Mouse (Mus musculus) heart, embryonic 14.5 days (tissue): ENCODE measurements at regions not wholly inside any gene's neighbourhood (a gene's known extent, or its start where the extent isn't known, plus 50 kb on each side); places are given as distances from the start of the nearest gene placed in this dataset.

Source experiments
- ATAC-seq: fragments of 200-750 bp; cut with Nextera tagmentation; 2 replicates; pipeline ENCODE4 v1.8.0; 2017; ENCODE audit warnings: low read depth, moderate TSS enrichment; ENCODE audit not compliant: insufficient number of reproducible peaks, insufficient read depth, low FRiP score
- H3K27ac ChIP-seq, 2 experiments: fragments of 200-500 bp in 1 of 2; fragments of 300-500 bp in 1 of 2; sonication (generic) in 1 of 2; replicated peaks in 1 of 2; 2 replicates each; pipeline ENCODE4 v1.5.1; 2012 to 2014; ENCODE audit warnings: low read depth in 2 of 2, low read length in 2 of 2, control low read depth in 1 of 2, mild to moderate bottlenecking in 1 of 2, mixed read lengths in 1 of 2; ENCODE audit not compliant: control insufficient read depth in 1 of 2, insufficient read depth in 1 of 2
- H3K27me3 ChIP-seq: fragments of 300-500 bp; sonication (generic); 2 replicates; pipeline ENCODE4 v1.6.1; 2014; ENCODE audit warnings: mild to moderate bottlenecking, low read length, control low read depth; ENCODE audit not compliant: control insufficient read depth, insufficient read depth
- H3K36me3 ChIP-seq: fragments of 300-500 bp; sonication (generic); 2 replicates; pipeline ENCODE4 v1.6.1; 2014; ENCODE audit warnings: mild to moderate bottlenecking, control low read depth, low read length, mixed read lengths; ENCODE audit not compliant: control insufficient read depth, insufficient read depth
- H3K4me1 ChIP-seq, 2 experiments: fragments of 200-500 bp in 1 of 2; fragments of 300-500 bp in 1 of 2; sonication (generic) in 1 of 2; 2 replicates each; pipeline ENCODE4 v1.6.1; 2012 to 2014; ENCODE audit warnings: low read length in 2 of 2, control low read depth in 1 of 2, mixed read lengths in 1 of 2; ENCODE audit not compliant: control insufficient read depth in 2 of 2, insufficient read depth in 2 of 2
- H3K4me2 ChIP-seq: fragments of 300-500 bp; sonication (generic); 2 replicates; pipeline ENCODE4 v1.6.1; 2014; ENCODE audit warnings: mild to moderate bottlenecking, low read length
- H3K4me3 ChIP-seq, 2 experiments: fragments of 200-500 bp in 1 of 2; fragments of 300-500 bp in 1 of 2; sonication (generic) in 1 of 2; 2 replicates each; pipeline ENCODE4 v1.5.1; 2012 to 2014; ENCODE audit warnings: low read length in 2 of 2, mild to moderate bottlenecking in 2 of 2, control low read depth in 1 of 2, low read depth in 1 of 2, moderate library complexity in 1 of 2; ENCODE audit not compliant: control insufficient read depth in 1 of 2, insufficient read depth in 1 of 2
- H3K9ac ChIP-seq: fragments of 300-500 bp; sonication (generic); 2 replicates; pipeline ENCODE4 v1.6.1; 2014; ENCODE audit warnings: mild to moderate bottlenecking, low read length
- H3K9me3 ChIP-seq: fragments of 300-500 bp; sonication (generic); 2 replicates; pipeline ENCODE4 v1.6.1; 2016; ENCODE audit warnings: low read length, control low read depth; ENCODE audit not compliant: control insufficient read depth
- WGBS: fragments of 180-500 bp; shearing (Covaris S2); extraction: QIAGEN DNeasy Blood & Tissue Kit; methylation state at CpG from one replicate; pipeline ENCODE4 v1.1.7; 2014; 5-methylcytosine and 5-hydroxymethylcytosine counted together

DNA sequence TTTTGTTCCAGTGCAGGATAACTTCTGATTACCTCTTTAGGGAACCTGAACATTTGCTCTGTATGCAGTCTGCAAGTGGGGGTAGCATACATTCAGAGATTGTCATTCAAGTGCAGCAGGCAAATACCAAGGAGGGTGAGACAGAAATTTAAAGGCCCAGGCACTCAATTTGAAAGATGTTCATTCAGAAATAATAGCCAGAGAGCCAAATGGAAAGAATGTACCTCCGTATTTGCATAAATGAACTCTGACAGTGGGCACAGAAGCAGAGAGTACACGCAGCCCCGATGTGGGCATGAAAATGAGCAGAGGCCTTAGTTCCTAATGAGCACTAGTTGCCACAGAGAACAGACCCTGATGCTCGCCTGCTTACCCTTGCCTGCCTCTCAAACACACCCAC, 958.8 kb upstream of the Flrt2 start:
- Histone ChIP-seq H3K4me1 (peaks cover 4 to 15% of the 10 kb centered on the region in 2 experiments; a peak in 3 of 4 replicates), H3K4me3 (no peak overlapping the region), H3K4me2 (peak overlapping the region; percentile 50), H3K9me3 (no peaks in the 10 kb centered on the region), H3K36me3 (no peaks in the 10 kb centered on the region), H3K9ac (no peak overlapping the region), H3K27ac (peak overlapping the region; percentile 70 to 76), H3K27me3 (no peaks in the 10 kb centered on the region)
- no peak for ATAC-seq
- 15% methylated on average over 4 of the region's 4 CpGs for WGBS

DNA sequence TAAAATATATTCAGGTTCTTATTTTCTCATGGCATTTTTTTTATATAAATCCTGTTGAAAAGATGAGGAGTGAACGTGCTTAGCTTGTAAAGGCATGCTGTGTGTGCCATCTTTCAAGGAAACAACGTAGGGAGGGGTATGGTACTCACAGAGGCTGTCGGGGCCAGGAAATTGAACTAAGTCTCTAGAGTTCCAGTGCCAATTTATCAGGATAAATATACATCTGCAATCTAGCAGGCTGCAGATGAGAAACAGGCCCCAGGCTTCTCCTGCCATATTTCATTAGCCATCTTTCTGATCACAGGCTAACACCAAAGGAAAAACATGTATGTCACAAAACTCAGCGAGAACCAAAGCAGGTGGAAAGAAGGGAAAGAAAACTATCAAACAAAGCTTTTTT, 954.8 kb upstream of the Flrt2 start:
- Histone ChIP-seq H3K9ac (no peak overlapping the region), H3K27me3 (no peaks in the 10 kb centered on the region), H3K9me3 (no peaks in the 10 kb centered on the region), H3K4me3 (no peak overlapping the region), H3K27ac (no peak overlapping the region), H3K4me2 (no peak overlapping the region), H3K36me3 (no peaks in the 10 kb centered on the region), H3K4me1 (peaks cover 4 to 15% of the 10 kb centered on the region in 2 experiments; a peak in 3 of 4 replicates)
- ATAC-seq: no peak
- 76% methylated on average over 4 of the region's 4 CpGs for WGBS

DNA sequence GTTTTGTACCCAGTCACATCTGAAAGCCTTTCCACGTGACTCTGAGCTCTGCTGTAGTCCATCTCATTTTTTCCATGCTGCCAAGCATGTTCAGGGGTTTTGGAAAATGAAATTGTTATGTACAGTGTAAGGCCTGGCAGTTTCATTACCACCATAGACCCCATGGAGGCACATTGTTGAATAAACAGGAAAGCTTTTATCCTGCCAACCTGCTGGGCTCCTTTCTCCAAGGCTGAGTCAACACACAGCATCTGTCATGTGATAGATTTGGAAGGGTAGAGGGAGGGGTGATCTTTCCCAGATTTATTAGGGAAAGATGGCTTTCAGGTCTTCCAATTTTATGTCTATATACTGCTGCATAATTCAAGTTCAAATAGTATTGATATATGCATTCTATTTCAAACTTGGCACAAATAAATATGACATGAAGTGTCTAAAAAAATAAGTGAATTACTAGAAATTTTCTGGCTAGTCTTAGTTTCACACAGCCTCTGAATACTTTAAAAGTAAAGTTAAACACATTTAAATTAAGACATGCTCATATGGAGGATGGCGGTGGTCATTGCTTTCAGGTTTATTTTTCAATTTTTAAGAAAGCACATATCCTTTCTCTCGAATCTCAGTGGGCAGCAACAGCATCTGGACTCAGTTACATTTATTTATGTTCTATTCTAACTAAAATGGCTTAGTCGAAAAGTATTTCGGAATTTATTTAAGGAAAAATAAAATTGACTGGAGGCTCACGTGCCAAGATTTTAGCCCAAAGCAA, 942.1 kb upstream of the Flrt2 start:
- no peak for ATAC-seq
- 86% methylated on average over 6 of the region's 6 CpGs for WGBS
- H3K27ac ChIP-seq: no peak overlapping the region

DNA sequence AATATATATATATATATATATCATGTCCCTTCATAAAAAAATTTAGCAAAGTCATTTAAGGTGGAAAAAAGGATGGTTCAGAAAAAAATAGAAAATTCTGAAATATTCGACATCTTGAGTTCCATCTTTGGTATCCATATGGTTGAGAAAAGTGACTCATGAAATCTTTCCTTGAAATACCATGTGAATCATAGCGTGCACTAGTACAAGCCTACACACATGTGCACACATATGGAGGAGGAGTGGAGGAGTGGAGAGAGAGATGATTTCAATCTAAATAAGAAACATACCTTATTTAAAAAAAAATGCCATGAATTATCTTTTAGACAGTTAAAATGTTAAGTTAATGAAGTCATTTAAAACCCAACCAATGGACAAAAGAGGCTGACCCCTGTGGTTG, 936.3 kb upstream of the Flrt2 start:
- Histone ChIP-seq H3K27ac (no peak overlapping the region), H3K9ac (no peak overlapping the region), H3K36me3 (no peaks in the 10 kb centered on the region), H3K4me1 (no peaks in the 10 kb centered on the region), H3K9me3 (no peaks in the 10 kb centered on the region), H3K27me3 (no peaks in the 10 kb centered on the region), H3K4me3 (no peak overlapping the region), H3K4me2 (no peak overlapping the region)
- 87% methylated on average over 2 of the region's 2 CpGs for WGBS
- ATAC-seq: no peak

More for the DNA sequence above, 942.1 kb upstream of the Flrt2 start:
- H3K36me3 ChIP-seq: no peaks in the 10 kb centered on the region
- H3K27me3 ChIP-seq: no peaks in the 10 kb centered on the region
- H3K4me3 ChIP-seq: no peak overlapping the region
- H3K9me3 ChIP-seq: no peaks in the 10 kb centered on the region
- H3K4me1 ChIP-seq: no peaks in the 10 kb centered on the region
- H3K4me2 ChIP-seq: no peak overlapping the region
- no peak overlapping the region for H3K9ac ChIP-seq

DNA sequence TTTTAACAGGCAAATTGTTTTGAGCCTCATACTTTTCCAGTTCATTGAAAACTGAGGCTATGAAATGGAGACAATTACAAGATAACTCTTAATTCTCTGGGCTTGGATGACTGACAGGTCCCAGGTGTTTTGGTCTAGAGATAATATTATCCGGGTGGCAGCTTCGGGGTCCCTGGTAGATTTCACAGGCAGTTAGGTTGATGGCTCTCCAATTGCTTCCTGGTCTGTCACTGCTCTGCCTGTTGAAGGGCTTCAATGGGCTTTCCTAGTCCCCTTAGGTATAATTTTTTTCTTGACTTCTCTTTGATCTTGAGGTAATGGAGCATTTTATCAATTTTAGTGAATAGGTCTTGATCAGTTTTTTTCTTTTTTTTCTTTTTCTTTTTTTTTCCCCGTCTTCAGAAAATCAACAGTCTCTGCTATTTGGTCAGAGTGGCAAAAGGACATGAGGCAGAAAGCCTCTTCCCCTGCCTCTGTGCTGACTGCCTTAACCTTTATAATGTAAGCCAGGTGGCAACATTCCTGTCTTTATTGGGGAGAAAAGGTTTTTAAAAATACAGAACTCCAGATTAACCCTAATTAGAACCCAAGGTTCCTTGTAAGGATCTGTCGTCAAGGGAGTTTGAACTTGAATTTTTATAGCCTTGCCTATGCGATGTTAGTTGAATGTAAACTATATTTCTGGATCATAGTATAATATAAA, 896.0 kb upstream of the Flrt2 start:
- H3K36me3 ChIP-seq: no peaks in the 10 kb centered on the region
- H3K9ac ChIP-seq: no peak overlapping the region
- no peak for ATAC-seq
- no peaks in the 10 kb centered on the region for H3K4me1 ChIP-seq
- no peak overlapping the region for H3K4me3 ChIP-seq
- no peak overlapping the region for H3K4me2 ChIP-seq
- H3K27ac ChIP-seq: no peak overlapping the region
- H3K27me3 ChIP-seq: no peaks in the 10 kb centered on the region
- 60% methylated on average over 5 of the region's 5 CpGs for WGBS
- H3K9me3 ChIP-seq: no peaks in the 10 kb centered on the region

DNA sequence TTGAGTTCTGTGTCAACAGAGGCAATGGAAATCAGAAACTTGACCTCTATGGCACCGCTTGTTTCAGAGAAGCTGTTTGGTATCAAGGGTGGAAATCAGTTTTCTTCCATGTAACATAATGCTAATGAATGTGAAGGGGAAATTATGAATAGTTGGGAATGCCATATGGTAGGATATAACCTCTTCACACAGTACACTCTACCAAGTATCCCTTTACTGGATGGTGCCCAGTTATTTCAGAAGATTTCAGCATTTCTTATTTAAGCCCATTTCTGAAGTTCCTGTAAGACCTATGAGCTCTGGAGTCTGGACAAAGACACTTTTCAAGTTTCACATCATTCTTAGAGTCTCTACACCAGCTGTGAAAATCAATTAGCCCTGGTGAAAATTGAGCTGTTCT, 887.3 kb upstream of the Flrt2 start:
- no peak overlapping the region for H3K4me2 ChIP-seq
- H3K27me3 ChIP-seq: no peaks in the 10 kb centered on the region
- 97% methylated on average over 1 of the region's 1 CpGs for WGBS
- no peaks in the 10 kb centered on the region for H3K4me1 ChIP-seq
- no peaks in the 10 kb centered on the region for H3K9me3 ChIP-seq
- no peak overlapping the region for H3K27ac ChIP-seq
- H3K4me3 ChIP-seq: no peak overlapping the region
- no peaks in the 10 kb centered on the region for H3K36me3 ChIP-seq
- ATAC-seq: no peak
- no peak overlapping the region for H3K9ac ChIP-seq

DNA sequence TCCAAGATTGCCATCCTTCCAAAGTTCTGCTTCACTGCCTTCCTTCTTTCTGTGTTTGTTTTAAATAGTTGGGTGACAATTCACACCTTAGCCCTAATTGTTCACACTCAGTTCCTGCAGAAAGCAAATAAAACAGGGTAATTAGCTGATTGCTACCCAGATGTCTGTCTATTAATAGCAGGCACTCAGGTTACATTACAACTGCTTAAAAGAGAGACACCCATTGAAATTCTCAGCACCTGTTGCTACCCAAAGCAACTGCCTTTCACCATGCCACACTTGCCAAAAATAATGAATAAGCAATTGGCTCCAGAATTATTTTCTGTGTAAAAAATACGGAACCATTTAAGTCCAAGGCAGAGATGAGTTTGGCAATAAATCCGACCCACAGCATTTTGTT, 860.6 kb upstream of the Flrt2 start:
- no peak for ATAC-seq
- H3K27me3 ChIP-seq: no peaks in the 10 kb centered on the region
- no peak overlapping the region for H3K9ac ChIP-seq
- H3K4me3 ChIP-seq: no peak overlapping the region
- no peaks in the 10 kb centered on the region for H3K9me3 ChIP-seq
- H3K27ac ChIP-seq: no peak overlapping the region
- H3K4me1 ChIP-seq: no peaks in the 10 kb centered on the region
- no peaks in the 10 kb centered on the region for H3K36me3 ChIP-seq
- 87% methylated on average over 2 of the region's 2 CpGs for WGBS
- no peak overlapping the region for H3K4me2 ChIP-seq
